Mouse (Mus musculus) midbrain, embryonic 13.5 days (tissue): ENCODE measurements around the gene Dcaf7. TPM values are rescaled to one million over a fixed set of nuclear protein-coding genes. Genes with fewer than 3 reads are reported as not detected.
"Not testable (repeated sequence)": the region's sequence is repeated elsewhere in the genome, so short reads cannot be mapped to it uniquely, and the experiment has no call there.

ENCODE experiments used
- ATAC-seq: fragments of 200-750 bp; cut with Nextera tagmentation; 2 replicates; pipeline ENCODE4 v1.8.0; 2017; ENCODE audit warnings: mild to moderate bottlenecking, moderate TSS enrichment, moderate library complexity
- H3K27ac ChIP-seq: fragments of 300-500 bp; sonication (generic); 2 replicates; pipeline ENCODE4 v1.5.1; 2015; ENCODE audit warnings: inconsistent platforms, mild to moderate bottlenecking, moderate library complexity
- H3K27me3 ChIP-seq: fragments of 300-500 bp; sonication (generic); 2 replicates; pipeline ENCODE4 v1.6.1; 2015; ENCODE audit warnings: mild to moderate bottlenecking, inconsistent platforms
- H3K36me3 ChIP-seq: fragments of 300-500 bp; sonication (generic); 2 replicates; pipeline ENCODE4 v1.6.1; 2015; ENCODE audit warnings: mild to moderate bottlenecking, inconsistent platforms
- H3K4me1 ChIP-seq: fragments of 300-500 bp; sonication (generic); replicated peaks from 2 replicates; pipeline ENCODE4 v1.6.1; 2015; ENCODE audit warnings: inconsistent platforms
- H3K4me2 ChIP-seq: fragments of 300-500 bp; sonication (generic); replicated peaks from 2 replicates; pipeline ENCODE4 v1.6.1; 2015; ENCODE audit warnings: moderate library complexity, mild to moderate bottlenecking, inconsistent platforms
- H3K4me3 ChIP-seq: fragments of 300-500 bp; sonication (generic); replicated peaks from 2 replicates; pipeline ENCODE4 v1.5.1; 2015; ENCODE audit warnings: mild to moderate bottlenecking, inconsistent platforms
- H3K9ac ChIP-seq: fragments of 300-500 bp; sonication (generic); replicated peaks from 2 replicates; pipeline ENCODE4 v1.6.1; 2015; ENCODE audit warnings: mild to moderate bottlenecking, inconsistent platforms
- H3K9me3 ChIP-seq: fragments of 300-500 bp; sonication (generic); 2 replicates; pipeline ENCODE4 v1.6.1; 2016; ENCODE audit warnings: mild to moderate bottlenecking, inconsistent platforms
- WGBS: fragments of 180-500 bp; shearing (Covaris S2); methylation state at CpG from one replicate; pipeline ENCODE4 v1.1.7; 2015; 5-methylcytosine and 5-hydroxymethylcytosine counted together
- polyA plus RNA-seq: library from polyadenylated mRNA; unstranded; fragments of >200 nt; fragmentation: Nextera tagmentation; extraction: Ambion mirVana; gene quantifications from 2 replicates; pipeline ENCODE4 v1.2.1, GENCODE M21; 2015

Gene Dcaf7
- polyA plus RNA-seq, 1 experiment from 2014 or later, result 119 TPM

DNA sequence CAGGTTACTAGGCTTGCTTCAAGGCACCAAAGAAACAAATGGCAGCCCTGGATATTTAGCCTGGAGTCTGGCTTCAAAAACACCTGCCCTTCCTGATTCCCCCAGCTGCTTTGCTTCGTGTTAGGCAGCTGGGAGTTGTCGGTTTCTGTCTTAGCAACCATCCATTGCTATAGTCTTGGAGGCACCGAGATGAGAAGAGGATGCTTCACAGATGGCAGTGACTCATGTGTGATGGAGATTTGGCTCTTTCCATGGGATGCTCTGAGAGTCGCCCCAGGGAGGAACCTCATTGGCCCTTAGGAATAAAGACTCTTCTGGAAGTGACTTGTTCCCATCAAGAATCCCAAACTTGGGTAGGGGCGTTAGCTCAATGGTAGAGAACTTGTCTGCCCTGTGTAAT, 20.2 kb upstream of the Dcaf7 start:
- Histone ChIP-seq H3K4me1 (peaks cover 30% of the 10 kb centered on the region), H3K4me3 (no peak overlapping the region), H3K9me3 (no peaks in the 10 kb centered on the region), H3K9ac (no peak overlapping the region), H3K27me3 (peaks cover 14% of the 10 kb centered on the region; the same call in 1 of the 2 replicates), H3K4me2 (no peak overlapping the region), H3K36me3 (no peaks in the 10 kb centered on the region), H3K27ac (no peak overlapping the region)
- no peak for ATAC-seq
- WGBS, result 78% methylated on average over 5 of the region's 5 CpGs

DNA sequence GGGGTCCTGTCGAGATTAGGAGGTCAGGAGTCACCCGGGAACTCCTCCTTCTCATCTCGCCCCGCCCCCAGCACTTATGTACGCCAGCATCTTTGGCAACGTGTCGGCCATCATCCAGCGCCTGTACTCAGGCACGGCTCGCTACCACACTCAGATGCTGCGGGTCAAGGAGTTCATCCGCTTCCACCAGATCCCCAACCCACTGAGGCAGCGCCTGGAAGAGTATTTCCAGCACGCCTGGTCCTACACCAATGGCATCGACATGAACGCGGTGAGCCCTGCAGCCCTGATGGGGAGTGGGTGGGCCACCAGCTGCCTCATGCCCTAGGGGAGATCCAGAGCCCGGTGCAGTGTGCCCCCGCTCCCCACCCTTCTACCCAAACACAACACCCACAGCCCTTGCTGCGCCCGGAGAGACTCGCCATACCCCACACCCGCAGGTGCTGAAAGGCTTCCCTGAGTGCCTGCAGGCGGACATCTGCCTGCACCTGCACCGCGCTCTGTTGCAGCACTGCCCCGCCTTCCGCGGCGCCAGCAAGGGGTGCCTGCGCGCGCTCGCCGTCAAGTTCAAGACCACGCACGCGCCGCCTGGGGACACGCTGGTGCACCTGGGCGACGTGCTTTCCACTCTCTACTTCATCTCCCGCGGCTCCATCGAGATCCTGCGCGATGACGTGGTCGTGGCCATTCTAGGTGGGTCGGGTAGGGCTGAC, 16.5 kb upstream of the Dcaf7 start:
- H3K9ac ChIP-seq, result peak overlapping the region; percentile 66
- peak overlapping the region; percentile 47 for H3K4me3 ChIP-seq
- no peaks in the 10 kb centered on the region for H3K9me3 ChIP-seq
- WGBS, result under 1% methylated on average over 50 of the region's 50 CpGs
- peak overlapping the region; percentile 81 for H3K4me2 ChIP-seq
- H3K27ac ChIP-seq, result peak overlapping the region; percentile 40
- ATAC-seq, result peak; percentile 75
- H3K4me1 ChIP-seq, result peaks cover 14% of the 10 kb centered on the region
- H3K36me3 ChIP-seq, result no peaks in the 10 kb centered on the region
- H3K27me3 ChIP-seq, result peaks cover 21% of the 10 kb centered on the region

DNA sequence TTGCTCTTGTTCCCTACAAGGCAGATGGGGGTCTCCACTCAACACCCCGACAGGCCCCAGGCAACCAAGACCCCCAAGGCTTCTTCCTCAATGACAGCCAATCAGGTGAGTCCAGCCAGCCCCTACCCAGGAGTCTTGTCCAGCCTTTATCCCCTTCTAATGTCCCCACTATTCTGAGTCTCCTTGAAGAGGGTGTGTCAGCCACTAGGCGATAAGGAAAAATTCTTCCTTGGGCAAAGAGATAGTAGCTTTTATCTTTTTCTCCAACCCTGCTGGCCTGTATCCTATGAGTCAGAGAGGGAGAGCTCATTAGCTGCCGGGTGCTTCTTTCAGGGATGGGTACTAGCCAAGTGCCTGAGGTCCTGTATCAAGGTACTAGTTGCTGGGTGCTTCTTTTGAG, 10.9 kb upstream of the Dcaf7 start:
- Histone ChIP-seq H3K4me2 (no peak overlapping the region), H3K27me3 (peaks cover 14% of the 10 kb centered on the region), H3K9ac (no peak overlapping the region), H3K27ac (no peak overlapping the region), H3K4me1 (0 out of 2 replicates have a peak, but pooled peaks cover 4% of the 10 kb centered on the region), H3K9me3 (no peaks in the 10 kb centered on the region), H3K36me3 (no peaks in the 10 kb centered on the region; the same call in 1 of the 2 replicates), H3K4me3 (no peak overlapping the region)
- ATAC-seq, result no peak; the same call in 1 of the 2 replicates
- 84% methylated on average over 3 of the region's 3 CpGs for WGBS

DNA sequence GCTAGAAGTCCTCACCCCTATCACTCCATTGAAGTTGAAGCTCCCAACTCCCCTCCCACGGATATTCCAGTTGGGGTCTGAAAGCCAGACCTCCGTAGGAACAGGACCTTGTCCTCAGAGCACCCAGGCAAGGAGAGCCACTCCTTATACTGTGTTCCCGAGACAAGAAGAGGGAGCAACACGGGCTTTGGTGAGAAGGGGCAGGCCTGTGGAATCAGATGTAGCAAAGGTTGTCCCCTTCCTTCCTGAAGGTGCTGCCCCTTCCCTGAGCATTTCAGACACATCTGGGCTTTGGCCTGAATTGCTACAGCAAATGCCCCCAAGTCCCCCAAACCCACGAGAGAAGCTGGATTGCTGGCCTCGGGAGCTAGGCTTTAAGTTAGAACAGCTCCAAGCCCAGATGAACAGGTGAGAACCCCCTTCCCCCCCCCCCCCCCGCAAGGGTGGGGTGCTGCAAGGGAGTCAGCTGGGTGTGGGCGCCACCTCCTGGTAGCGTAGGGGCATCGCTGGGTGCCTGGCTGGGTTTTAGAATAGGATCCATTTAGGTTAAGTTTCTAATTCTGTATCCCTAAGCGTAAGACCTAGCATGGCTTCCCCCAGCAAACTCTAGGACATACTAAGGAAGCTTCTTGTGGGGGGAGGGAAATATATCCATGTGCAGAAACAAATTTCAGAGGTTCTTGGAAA, 10.1 kb upstream of the Dcaf7 start:
- Histone ChIP-seq H3K9me3 (no peaks in the 10 kb centered on the region), H3K27ac (no peak overlapping the region), H3K4me1 (no peaks in the 10 kb centered on the region), H3K27me3 (peaks cover 5% of the 10 kb centered on the region), H3K36me3 (no peaks in the 10 kb centered on the region; the same call in 1 of the 2 replicates), H3K4me2 (no peak overlapping the region), H3K9ac (no peak overlapping the region), H3K4me3 (no peak overlapping the region)
- ATAC-seq, result no peak
- WGBS, result 43% methylated on average over 10 of the region's 11 CpGs

DNA sequence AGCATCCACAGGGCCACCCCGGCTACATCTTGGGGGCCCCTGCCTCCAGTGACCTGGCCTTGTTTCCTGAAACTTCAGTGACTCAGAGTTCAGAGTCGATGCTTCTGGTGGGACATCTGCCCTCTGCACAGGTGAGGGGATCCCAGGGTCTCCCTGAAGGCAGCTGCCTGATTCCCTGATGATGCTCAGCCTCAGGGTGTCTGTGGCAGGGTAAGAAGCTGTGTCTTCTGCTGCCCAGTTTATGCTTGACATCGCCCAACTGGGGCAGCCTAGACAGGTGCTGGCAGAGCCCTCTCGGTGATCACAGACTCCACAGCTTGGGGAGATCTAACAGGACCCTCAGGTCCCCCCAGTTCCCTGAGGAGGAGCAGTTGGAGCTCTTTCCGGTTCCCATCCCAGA, 9.1 kb upstream of the Dcaf7 start:
- no peaks in the 10 kb centered on the region for H3K4me1 ChIP-seq
- no peak overlapping the region for H3K27ac ChIP-seq
- H3K36me3 ChIP-seq, result no peaks in the 10 kb centered on the region; the same call in 1 of the 2 replicates
- no peak overlapping the region for H3K4me3 ChIP-seq
- ATAC-seq, result peak; percentile 58; the same call in 1 of the 2 replicates
- H3K9ac ChIP-seq, result no peak overlapping the region
- H3K27me3 ChIP-seq, result no peaks in the 10 kb centered on the region; the same call in 1 of the 2 replicates
- H3K4me2 ChIP-seq, result no peak overlapping the region
- H3K9me3 ChIP-seq, result no peaks in the 10 kb centered on the region
- WGBS, result 95% methylated on average over 5 of the region's 5 CpGs

DNA sequence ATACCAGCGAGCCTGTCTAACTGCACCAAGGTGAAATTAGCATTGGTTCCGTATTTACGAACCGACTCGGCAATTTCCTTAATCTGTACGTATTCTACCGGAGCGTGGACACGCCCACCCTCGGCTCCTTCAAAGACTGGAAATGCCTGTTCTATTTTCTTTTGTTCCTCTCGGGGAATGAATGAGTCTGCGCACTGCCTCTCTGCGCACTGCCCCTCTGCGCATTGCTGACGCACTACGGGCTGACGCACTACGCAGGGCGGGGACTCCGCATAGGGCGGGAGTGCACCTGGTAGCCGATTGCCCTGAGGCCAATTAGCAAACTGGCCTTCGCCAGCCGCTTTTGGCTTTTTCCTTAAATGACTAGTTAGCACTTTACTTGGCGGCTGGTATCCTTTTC, 4.6 kb upstream of the Dcaf7 start:
- ATAC-seq, H3K27me3 ChIP-seq, H3K36me3 ChIP-seq, H3K9me3 ChIP-seq: not testable (repeated sequence)
- peaks cover 14% of the 10 kb centered on the region for H3K4me1 ChIP-seq
- peak overlapping the region; percentile 73 for H3K27ac ChIP-seq
- H3K9ac ChIP-seq, result peak overlapping the region; percentile 54
- WGBS, result 18% methylated on average over 7 of the region's 25 CpGs
- H3K4me2 ChIP-seq, result peak overlapping the region; percentile 33; the same call in 1 of the 2 replicates
- peak overlapping the region; percentile 34 for H3K4me3 ChIP-seq

DNA sequence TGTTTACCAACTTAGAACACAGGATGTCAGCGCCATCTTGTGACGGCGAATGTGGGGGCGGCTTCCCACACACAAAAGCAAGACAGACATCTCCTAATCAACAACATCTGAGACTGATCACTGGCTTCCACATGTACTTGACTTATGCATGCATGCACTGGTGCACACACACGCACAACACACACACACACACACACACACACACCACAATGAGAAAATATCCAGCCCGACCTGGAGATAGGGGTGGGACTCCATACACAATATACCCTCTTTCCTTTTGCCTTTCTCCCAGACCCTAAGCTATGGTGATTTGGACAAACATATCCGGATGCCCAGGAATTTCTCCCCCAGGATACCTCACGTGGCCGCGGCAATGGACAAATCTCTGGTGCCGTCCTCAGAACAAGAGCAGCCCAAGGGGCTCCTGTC, 3.2 kb upstream of the Dcaf7 start:
- Histone ChIP-seq H3K4me2 (peak overlapping the region; percentile 39), H3K9ac (peak overlapping the region; percentile 52), H3K27ac (peak overlapping the region; percentile 79), H3K36me3 (no peaks in the 10 kb centered on the region), H3K4me1 (peaks cover 24% of the 10 kb centered on the region), H3K9me3 (no peaks in the 10 kb centered on the region), H3K4me3 (peak overlapping the region; percentile 16), H3K27me3 (no peaks in the 10 kb centered on the region)
- WGBS, result 31% methylated on average over 11 of the region's 11 CpGs
- ATAC-seq, result 0 out of 2 replicates have a peak, but pooled peaks have one; percentile 7

DNA sequence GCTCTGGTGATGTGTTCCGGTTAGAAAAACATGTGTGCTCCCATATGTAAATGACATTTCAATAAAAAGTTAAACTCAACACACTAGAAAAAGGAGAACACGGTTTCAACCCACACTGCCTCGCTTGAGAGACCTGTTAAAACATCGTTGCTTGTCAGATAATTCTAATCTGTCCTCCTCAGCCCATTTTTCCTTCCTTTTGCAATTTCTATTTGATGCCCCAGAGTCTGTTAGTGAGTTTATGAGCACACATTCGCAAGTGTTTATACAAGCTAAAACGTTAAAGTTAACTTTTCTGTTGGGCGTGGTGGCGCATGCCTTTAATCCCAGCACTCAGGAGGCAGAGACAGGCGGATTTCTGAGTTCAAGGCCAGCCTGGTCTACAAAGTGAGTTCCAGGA, 1.7 kb upstream of the Dcaf7 start:
- peaks cover 37% of the 10 kb centered on the region for H3K4me1 ChIP-seq
- no peak overlapping the region for H3K27ac ChIP-seq
- no peaks in the 10 kb centered on the region for H3K36me3 ChIP-seq
- no peak overlapping the region for H3K9ac ChIP-seq
- 88% methylated on average over 9 of the region's 9 CpGs for WGBS
- no peaks in the 10 kb centered on the region for H3K9me3 ChIP-seq
- no peak overlapping the region for H3K4me2 ChIP-seq
- H3K4me3 ChIP-seq, result no peak overlapping the region
- H3K27me3 ChIP-seq, result no peaks in the 10 kb centered on the region
- no peak for ATAC-seq

DNA sequence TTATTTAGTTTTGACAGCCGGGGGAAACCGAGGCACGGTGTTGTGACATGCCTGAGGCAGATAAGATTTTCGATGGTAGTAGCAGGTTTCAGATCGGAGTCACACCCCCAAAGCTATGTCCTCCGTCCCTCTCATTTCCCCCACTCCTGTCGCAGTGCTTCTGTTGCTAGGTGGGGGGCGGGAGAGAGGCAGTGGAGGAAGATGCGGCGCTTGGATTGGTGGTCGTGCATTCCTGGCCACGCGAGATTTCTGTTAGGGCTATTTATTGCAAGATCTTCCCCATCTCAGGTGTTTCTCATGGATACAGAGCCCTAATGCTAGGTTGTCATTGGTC, 713 bp downstream of the Dcaf7 start:
- ATAC-seq, result peak; percentile 44
- Histone ChIP-seq H3K9ac (peak overlapping the region; percentile 92), H3K4me3 (peak overlapping the region; percentile 94), H3K4me2 (peak overlapping the region; percentile 74), H3K9me3 (no peaks in the 10 kb centered on the region), H3K4me1 (peaks cover 40% of the 10 kb centered on the region), H3K27me3 (no peaks in the 10 kb centered on the region), H3K27ac (peak overlapping the region; percentile 93), H3K36me3 (no peaks in the 10 kb centered on the region)
- under 1% methylated on average over 13 of the region's 13 CpGs for WGBS

DNA sequence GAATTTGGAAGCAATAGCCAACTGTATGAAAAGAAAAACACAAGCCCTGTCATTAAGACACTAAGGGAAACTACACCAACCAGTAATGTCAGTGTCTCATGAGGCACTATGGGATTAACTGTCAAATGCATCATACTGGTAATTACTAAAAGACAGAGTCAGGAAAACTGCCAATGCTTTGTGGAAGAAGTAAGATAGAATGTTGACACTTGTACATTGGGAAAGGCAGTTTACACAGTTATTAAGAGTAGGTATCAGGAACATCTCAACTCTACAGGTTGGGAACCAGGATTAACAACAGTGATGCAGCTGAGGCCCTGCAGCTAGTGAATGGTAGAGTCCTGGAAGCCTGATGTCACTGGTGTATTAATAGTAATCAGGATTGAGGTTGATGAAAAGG, 7.7 kb downstream of the Dcaf7 start:
- Histone ChIP-seq H3K9ac (no peak overlapping the region), H3K4me1 (peaks cover 8% of the 10 kb centered on the region), H3K27ac (no peak overlapping the region), H3K9me3 (no peaks in the 10 kb centered on the region), H3K4me3 (no peak overlapping the region), H3K4me2 (no peak overlapping the region), H3K36me3 (peaks cover 28% of the 10 kb centered on the region), H3K27me3 (no peaks in the 10 kb centered on the region)
- ATAC-seq, result no peak

DNA sequence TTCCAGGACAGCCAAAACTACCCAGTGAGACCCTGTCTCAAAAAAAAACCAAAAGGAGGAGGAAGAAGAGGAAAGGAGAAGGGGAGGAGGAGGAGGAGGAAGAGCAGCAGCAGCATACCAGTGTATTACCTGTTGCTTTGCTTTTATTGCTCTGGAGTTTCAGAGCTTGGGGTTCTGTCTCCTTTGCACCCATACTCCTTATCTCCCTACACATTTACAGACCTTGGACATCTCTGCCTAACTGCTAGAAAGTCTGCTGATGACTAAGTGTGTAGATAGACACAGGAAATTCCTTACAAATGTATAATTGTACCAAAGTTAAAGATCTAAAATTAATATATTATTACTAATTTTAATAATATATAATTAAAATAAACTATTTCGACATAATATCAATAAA, 8.6 kb downstream of the Dcaf7 start:
- no peak for ATAC-seq

DNA sequence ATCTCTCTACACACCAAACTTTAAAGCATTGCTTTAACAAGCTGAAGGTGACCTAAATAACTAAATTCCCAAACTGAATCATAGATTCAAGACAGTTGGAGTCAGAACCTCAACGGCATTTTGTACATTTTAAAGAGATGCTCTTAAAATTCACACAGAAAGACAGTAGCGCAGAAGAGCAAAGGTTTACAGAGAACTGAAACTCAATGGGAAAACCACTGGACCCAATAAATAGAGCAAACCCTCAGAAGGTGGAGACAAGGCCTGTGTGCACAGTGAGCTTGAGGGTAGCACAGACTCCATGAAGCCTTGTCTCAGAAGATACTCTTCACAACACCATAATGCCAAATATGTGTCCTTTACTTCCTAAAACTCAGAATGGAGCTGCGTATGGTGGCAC, 9.1 kb downstream of the Dcaf7 start:
- Histone ChIP-seq H3K9me3 (no peaks in the 10 kb centered on the region), H3K27ac (no peak overlapping the region), H3K4me2 (no peak overlapping the region), H3K4me1 (peaks cover under 1% of the 10 kb centered on the region; the same call in 1 of the 2 replicates), H3K9ac (no peak overlapping the region), H3K4me3 (no peak overlapping the region), H3K36me3 (peaks cover 38% of the 10 kb centered on the region), H3K27me3 (no peaks in the 10 kb centered on the region)
- ATAC-seq, result no peak
- WGBS, result 96% methylated on average over 3 of the region's 3 CpGs

More for the DNA sequence above, 8.6 kb downstream of the Dcaf7 start:
- H3K27me3 ChIP-seq, result no peaks in the 10 kb centered on the region
- 94% methylated on average over 1 of the region's 1 CpGs for WGBS
- no peaks in the 10 kb centered on the region for H3K9me3 ChIP-seq
- H3K9ac ChIP-seq, result no peak overlapping the region
- H3K36me3 ChIP-seq, result peaks cover 36% of the 10 kb centered on the region
- H3K4me2 ChIP-seq, result no peak overlapping the region
- no peak overlapping the region for H3K4me3 ChIP-seq
- H3K27ac ChIP-seq, result no peak overlapping the region
- H3K4me1 ChIP-seq, result peaks cover 3% of the 10 kb centered on the region; the same call in 1 of the 2 replicates
